Mouse (Mus musculus) testis, postnatal 14 days (tissue): ENCODE data around the gene Map3k4.

Experiments used
- DNase-seq: peaks from one replicate; pipeline ENCODE4 v3.0.0; 2021; ENCODE audit warnings: low spot score

Map3k4 gene

GRCm38 (mm10) chr17:12318663-12319201, at the start of gene Map3k4:
TSS of gene Map3k4 (minus strand) at chr17:12318796.
- peak; percentile 92 for DNase-seq

DNA sequence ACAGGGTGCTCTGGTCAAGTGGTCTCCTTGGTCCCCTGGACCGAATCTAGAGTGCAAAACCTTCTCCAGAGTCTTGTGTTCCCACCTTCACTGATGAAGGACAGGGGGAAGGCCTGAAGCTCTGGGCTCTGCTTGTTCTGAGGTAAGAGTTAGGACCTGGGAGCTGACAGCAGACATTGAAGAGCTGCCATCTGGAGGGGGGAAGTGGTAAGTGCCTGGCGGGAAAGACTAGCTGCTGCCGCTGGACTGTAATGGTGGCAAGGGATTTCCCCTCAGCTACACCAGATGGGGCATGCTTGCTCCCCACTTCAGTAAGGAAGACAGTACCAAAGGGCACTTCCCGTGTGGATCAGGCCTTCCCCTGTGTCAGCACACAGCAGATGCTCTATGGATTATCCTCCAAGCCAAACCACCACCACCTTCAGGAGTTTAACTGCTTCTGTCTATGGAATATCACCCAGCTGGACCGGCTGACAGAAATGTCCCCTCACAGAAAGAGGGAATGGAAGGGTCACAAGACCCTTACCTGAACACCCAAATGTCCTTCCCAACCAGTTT, 48.9 kb upstream of the Map3k4 start:
- peak; percentile 42 for DNase-seq

DNA sequence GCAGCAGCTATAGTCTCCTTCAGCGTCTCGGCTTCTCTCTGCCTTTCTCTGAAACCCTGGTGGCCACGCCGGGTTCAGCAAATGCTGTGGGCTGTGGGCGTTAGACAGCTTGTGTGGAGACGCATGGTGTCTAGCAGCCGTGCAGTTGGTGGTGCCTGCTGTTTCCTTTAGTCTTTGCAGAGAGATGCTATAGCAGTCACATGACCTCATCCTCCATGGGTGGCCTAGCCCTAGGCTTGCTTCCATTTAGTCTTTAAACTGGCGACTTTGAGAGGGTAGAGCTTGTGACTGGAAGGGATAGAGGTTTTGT, 45.8 kb upstream of the Map3k4 start:
- DNase-seq, result no peak

DNA sequence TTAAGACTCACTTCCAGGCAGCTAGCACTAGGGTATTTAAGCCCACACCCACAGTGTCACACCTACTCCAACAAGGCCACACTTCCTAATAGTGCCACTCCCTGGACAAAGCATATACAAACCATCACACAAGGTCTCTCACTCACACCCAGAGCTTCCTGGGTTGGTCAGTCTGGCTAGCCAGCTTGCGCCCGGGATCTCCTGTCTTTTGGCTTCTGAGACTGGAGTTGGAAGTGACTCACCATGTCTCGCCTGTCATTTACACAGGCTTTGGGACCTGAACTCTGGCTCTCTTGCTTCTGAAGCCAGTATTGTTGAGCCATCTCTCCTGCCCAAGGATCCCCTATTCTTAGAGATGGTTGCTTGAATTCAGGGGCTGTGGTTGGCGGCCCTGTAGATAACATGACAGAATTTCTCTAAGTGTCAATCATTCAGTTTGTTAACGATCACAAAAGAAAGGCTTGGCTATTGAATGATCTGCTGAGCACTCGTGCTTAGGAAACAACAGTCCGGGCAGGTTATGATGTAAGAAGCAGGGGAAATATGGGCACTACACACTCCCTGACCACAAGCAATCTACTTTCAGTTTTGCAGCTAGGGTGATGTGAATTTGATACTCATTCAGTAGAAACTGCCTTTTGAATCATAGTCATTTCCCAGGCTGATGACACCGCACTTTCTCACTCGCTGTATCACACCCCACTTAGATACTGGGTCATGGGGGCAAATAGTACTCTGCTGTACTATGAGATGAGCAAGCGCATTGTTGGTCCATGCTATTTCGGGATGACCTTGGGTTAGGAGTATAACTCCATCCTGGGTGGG, 45.2 kb upstream of the Map3k4 start:
- no peak for DNase-seq

DNA sequence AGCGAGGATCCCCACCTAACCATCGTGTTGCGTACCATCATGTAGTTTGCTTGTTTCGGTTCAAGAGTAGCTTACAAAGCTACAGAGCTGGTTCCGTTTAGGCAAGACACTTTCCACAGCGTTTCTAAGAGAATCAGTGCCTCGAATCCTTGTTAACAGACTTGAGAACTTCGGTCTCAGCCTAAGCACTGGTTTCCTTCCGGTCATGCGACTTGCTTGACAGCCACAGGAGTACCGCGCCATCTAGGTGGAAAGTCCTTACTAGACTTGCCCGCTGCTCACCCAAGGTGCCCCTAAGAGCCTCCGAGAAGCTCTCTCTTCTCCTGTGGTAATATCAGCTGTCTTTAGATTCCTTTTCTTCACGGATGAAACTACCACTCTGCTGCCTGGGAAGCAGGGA, 41.3 kb upstream of the Map3k4 start:
- DNase-seq, result no peak

DNA sequence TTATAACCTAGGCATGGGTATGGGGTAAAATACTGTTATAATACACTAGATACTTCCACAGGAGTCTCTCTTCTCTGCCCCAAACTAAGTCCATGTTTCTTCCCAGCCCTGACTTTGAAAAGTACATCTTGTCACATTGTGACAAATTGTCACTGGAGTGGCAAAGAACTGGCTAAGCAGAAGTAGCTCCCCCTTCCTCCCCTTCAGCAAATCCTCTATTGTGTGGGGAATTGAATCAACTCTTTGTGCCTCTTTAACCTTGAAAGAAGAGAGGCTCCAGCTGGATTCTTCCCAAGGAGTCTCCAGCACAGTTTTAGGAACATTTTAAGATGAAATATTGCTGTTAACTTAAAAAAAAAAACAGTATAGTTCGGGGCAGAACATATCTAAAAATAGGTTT, 34.2 kb upstream of the Map3k4 start:
- DNase-seq, result peak; percentile 71

- DNase-seq, result no peak
These were observed 33.0 kb upstream of the Map3k4 start for GRCm38 (mm10) chr17:12351564-12351963.

DNA sequence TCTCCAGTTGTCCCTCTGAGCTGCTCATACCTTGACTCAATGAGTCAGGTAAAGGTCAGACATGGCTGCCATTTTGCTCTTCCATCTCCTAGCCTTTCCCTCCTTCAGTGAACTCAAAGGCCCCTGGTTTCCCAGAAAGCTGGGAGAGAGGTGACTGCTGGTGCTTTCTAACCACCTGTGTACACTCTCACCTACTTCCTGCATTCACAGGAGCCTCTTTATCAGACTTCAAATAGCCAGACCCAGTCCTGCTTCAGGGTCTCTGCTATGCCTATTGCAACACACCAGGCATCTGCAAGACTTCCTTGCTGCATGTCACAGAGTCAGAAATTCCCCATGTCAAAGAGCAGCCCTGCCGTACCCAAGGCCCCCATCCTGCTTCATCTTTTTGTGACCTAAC, 28.9 kb upstream of the Map3k4 start:
- DNase-seq, result no peak

DNA sequence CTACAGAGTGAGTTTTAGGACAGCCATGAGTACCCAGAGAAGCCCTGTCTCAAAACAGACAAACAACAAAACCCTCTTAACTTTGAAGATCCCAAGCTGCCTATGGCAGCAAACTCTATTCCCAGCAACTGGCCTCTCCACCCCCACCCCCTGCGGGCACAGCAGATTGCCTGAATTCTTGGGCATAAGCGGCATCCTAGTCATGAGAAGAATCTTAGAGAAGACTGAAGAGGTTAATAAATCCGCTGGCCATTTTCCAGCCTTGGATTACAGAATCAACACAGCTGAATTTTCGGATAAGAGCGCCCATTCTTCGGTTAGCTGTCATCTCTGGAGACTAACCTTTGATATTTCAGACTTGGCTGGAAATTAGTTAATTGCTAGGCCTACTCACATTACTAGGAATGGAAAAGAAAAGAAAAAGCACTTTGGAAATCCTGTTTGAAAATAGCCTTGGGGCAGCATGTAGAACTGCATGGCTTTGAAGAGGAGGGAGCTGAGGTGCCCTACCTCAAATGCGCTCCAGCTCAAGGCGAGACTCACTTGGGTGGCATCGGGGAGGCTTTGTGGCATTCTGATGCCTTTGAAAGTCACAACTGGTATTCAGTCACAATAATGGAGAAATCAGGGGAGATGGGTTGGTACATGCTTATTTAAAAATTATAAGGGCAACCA, 25.2 kb upstream of the Map3k4 start:
- no peak for DNase-seq

GRCm38 (mm10) chr17:12337156-12337555, 18.6 kb upstream of the Map3k4 start:
- no peak for DNase-seq

DNA sequence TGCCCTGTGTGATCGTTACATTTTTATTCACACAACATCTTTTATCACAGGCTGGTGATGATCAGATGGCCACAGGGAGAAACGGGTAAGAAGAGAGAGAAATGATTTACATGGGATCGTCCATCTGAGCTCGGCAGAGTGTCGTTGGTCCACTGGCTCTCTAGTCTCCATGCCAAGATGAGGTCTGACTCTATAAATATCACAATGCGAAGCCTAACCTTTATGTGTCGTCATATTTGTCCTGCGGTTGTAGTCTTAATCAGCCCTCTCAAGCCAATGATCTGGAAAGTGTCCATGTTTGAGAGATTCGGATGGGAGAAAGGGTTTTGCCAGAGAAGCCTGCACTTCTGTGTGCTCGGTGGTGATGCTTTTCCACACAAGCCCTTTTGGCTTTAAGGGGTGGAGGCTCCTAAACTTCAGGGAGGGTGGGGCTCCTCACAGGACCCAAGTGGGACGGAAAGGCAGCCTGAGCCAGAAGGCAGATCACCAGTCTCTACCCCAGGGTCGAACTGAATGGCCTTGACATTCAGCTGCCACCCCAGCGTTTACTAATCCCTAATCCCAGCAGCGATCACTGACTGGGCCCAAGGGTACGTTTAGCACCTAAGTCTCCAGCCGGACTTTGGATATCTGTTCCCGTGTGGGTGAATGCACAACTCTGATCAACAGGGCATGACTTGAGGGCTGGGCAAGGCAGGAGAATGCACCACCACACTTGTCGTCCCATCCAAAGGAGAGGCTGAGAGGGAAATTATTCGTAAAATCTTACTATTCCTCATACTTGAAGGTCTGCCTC, 17.7 kb upstream of the Map3k4 start:
- no peak for DNase-seq

DNA sequence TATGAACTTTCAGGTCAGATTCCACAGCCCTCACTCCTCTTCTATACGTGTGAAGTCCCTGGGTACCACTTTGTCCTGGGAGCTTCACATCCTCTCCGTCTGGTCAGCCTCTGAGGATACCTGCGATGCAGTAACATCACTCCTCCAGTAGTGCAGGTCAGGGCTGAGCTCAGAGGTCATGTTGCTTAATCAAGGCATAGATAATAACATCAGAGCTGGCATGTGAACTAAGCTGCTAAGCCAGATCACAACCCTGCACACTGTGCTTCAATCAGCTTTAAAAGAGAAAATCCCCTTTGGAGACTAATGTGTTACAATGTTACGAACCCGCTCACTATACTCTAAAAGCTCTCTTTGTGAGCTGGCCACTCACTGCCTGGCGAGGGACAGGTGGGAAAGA, 16.5 kb upstream of the Map3k4 start:
- DNase-seq, result peak; percentile 43

DNA sequence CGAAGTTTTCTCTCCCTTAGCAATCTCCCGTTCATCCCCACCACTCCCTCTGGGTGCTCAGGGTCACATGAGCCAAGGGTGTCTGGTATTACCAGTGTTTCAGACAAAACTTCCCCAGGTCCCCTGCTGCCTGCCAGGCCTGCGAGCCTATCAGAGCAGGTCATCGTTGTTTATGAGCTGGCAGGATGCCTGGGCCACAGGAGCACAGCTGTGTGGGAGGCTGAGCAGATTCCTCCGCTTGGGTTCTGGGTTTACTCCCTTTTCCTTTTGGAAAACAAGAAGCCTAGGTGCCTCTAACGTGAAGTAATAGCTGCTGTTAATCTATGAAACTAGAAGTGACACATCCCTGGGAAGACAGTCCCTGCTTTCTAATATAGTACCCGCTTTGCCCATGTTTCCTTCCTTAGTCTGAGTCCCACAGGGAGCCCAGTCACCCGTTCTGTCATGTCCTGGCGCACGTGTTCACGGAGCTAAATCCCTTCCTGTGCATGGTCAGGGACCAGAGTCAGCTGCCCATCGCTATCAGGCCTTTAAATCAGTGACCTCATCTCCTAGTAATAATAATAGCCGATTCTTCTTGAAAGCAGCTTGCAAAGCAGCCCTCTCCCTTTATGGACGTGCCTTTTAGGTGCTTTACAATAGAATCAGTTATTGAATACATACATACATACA, 9.4 kb upstream of the Map3k4 start:
- peak; percentile 77 for DNase-seq

DNA sequence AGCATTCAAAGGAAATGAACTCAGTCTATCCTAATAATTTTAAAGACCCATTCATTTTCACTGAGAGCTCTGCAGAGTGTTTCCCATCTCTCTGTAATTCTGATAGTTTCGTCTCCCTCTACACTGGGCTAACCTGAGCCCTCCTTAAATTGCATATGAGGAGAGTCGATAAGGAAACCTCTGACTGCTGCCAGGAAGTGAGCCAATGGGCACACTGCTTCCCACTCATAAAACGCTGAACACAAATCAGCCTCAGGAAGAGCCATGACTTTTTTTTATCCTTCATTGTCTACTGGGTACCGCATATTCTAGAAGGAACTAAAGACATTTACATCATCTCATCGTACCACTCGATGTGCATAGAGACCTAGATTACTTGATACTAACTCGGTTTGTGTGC, 1.2 kb upstream of the Map3k4 start:
- DNase-seq, result no peak

- DNase-seq, result no peak
These were observed 493 bp downstream of the Map3k4 start for GRCm38 (mm10) chr17:12317954-12318651.

- no peak for DNase-seq
These were observed 1.0 kb downstream of the Map3k4 start for GRCm38 (mm10) chr17:12317607-12317953.

DNA sequence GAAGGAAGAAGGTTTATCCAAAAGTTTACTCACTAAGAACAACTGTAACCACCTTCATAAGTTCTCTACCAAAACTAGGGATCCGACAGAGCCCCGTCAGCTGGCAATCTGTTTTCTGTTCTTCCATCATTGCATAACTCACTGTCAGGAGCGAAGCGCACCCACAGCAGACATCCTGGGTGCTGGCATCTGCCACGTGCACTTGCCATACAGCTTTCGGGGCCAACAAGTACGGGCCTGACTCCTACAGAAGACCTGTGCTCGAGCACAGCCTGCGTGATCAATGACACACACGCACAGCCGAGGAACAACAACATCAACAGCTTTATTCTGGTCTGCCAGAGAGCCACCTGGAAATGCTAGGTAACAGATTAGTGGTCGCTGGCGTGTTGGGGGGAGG, 2.3 kb downstream of the Map3k4 start:
- DNase-seq, result no peak

DNA sequence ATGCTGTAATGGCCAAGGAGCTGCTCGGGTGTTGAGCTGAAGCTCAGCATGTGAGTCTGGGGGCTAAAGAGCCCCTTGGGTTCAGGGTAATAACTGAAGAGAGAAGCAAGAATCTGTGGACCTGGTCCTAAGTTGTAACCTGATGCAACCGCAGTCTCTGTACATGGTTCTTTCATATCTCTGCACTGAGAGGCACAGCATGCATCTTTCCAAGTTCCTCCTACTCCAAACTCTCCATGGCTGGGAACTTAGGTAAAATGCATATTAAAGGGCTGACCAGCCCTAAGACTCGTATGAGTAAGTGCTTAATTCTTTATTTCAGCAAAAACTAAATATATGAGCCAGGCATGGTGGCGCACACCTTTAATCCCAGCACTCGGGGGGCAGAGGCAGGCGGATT, 6.3 kb downstream of the Map3k4 start:
- DNase-seq, result no peak

DNA sequence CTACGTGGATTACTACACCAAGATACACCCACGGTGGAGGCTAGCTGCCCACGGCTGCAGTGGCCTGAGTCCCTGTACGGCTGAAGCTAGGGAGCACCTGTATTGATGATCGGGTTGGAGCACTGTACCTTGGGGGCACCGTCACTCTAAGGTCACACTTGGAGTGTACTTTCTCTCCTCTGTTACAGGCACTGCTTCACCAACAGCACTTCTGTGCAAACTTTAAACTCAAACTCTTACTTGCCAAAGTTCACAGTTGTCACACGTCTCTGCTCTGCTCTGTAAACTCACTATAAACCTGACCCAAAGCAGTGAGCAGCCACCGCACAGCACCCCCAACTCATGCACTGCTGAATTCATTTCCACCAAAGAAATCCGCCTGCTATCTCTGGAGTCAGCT, 9.1 kb downstream of the Map3k4 start:
- DNase-seq, result no peak

DNA sequence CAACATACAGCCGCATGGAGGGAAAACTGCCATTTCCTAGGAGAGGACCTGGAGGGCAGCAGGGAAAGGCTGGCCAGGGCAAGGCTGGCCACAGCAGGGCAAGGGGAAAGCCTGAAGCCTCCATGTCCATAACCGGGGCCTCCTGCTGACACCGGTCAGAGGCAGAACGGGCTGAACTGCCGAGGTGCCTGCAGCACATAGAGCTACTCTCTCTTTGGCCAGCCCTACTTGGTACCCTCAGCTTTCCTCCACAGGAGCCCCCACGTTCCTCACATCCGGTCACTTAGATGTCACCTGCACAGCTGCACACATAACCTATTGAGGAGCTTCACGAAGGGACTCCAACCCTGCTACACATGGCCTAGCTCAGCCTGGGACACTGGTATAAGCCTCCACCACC, 9.5 kb downstream of the Map3k4 start:
- no peak for DNase-seq
